Mouse (Mus musculus) c-Kit-positive CD71-positive TER-119-positive erythroid progenitor cells, embryonic 14.5 days (primary cell): Measurements from ENCODE around the gene Lgr4.
"Not testable (repeated sequence)": the region's sequence is repeated elsewhere in the genome, so short reads cannot be mapped to it uniquely, and the experiment has no call there.

ENCODE experiments used
- DNase-seq: peaks from one replicate; pipeline ENCODE4 v3.0.0-alpha.2; 2013; ENCODE audit warnings: low spot score

Gene Lgr4

DNA sequence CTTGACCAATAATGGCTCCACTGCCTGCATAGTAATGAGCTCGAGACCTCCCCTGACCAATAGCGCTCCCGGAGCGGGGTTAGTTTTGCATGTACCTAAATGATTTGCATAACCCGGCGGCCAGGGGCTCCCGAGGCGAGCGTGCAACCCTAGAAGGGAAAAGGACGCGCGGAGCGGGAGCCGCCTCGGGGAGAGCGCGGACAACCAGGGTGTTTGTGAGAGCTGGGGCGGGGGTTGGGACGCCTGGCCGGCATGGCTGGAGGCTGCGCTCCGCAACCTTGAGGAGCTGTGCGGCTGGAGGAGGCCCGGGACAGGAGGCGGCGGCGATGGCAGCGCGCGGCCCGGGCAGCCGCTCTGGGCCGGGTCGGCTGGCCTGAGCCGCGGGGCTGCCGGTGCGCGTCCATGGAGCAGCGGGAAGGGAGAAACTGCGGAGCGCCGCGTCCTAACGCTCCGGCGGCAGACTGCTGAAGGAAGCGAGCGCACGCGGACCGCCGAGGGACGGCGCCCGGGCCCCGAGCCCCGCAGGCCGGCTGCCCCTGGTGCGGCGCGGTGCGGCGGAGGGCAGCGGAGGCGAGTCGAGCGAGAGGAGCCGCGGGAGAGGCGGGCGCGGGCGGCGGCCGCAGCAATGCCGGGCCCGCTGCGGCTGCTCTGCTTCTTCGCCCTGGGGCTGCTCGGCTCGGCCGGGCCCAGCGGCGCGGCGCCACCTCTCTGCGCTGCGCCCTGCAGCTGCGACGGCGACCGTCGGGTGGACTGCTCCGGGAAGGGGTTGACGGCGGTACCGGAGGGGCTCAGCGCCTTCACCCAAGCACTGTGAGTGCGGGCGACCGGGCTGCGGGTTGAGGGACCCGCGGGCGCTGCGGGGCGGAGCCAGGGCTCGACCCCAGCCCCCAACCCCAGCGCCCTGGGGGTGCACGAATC is at the start of gene Lgr4:
Gene Lgr4 (plus strand): TSS at position 152 of the 918 bp plus-strand sequence.
- DNase-seq, result peak; percentile 94

- not testable (repeated sequence) for DNase-seq
These were observed 38.0 kb upstream of the Lgr4 start for GRCm38 (mm10) chr2:109879429-109879828.

DNA sequence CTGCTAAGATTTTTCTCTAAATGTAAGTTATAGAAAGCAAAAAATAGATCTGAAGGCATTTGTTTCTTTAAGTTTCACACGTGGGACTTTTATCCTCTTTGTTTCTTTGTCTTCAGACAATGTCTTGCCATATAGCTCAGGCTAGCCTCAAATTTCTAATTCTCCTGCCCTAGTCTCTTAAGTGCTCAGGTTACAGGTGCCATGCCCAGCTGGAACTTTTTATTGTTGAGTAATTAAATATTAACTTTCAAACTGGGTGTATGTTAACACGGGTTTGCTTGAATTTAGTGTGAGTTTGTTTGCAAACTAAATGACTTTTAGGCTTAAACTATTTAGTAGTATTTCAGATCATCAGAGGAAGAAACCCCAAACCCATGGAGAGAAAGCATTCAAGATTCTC is 36.3 kb upstream of the Lgr4 start:
- no peak for DNase-seq

- no peak for DNase-seq
These were observed 35.8 kb upstream of the Lgr4 start for GRCm38 (mm10) chr2:109881625-109882024.

DNA sequence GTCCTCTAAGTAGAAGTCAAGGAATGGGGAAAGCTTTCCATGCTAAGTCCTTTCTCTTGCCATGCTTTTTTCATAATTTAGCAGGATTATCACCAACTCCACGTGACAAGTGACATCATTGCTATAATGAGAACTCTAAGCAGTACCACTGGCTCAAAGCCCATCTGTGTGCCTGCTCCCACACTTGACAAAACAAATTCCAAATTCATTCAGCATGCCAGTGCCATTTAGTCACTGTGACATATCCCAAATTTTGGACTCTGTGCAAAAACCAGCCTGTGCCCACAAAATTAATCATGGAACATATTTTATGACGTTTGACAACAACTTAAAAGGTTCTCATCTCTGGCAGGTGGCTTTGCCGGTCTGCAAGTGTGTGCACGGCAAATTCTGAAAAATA is 33.3 kb upstream of the Lgr4 start:
- no peak for DNase-seq

DNA sequence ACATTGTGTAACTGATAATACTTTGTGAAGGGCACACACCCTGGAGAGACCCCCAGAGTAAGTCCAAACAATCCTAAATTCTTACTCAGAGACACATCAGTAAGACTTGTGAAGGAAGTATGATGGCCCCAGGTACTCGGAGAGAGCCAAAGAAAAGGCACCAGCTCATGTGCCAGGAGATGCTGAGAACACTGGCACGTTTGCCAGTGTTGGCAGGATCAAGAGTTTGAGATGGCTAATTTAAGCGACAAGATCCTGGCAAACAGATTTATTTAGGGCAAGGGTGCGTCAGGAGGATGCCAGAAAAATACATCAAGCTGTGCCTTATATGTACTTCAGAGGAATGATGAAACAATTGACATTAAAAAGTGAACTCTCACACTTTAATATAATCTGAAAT is 32.9 kb upstream of the Lgr4 start:
- no peak for DNase-seq

GRCm38 (mm10) chr2:109890068-109890467 is 27.4 kb upstream of the Lgr4 start:
- DNase-seq, result no peak

- peak; percentile 87 for DNase-seq
These were observed 26.9 kb upstream of the Lgr4 start, which contains the start of gene Lin7c for GRCm38 (mm10) chr2:109890597-109890996. TSS of gene Lin7c (plus strand) at chr2:109890853.

DNA sequence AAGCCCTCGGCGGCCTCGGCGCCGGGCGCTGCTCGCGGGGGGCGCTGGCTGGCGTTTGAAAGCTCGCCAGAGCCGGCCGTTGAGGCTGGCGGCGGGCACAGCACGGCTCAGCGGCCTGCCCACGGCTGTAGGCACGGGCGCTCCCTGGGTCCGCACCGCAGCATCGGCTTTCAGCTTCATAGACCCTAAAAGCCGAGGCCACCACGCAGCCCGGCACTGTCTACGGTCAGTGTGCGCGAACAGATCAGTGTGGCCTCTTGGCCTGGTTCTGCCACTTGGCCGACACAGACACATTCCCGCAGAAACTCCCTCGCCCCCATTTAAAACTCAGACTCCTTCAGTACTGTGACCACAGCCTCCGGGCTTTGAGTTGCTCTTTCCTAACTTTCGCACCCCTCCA is 26.4 kb upstream of the Lgr4 start:
- DNase-seq, result no peak

DNA sequence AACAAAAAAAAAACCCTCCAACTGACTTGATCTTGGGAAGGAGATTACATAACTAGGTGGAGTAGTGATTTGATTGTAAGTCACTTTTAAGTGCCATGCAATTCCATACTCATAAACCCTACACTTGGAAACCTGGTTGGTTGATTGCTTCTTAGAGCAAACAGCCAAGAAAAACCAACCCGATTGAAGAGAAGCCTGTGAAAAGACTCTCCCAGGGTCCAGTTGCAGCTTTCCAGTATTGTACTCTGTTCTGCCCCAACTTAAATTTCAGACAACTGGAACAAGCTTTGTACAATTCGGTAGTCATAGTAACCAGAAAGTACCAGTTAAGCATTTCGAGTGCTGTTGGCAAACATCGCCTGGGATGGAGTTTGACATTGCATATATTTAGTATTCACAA is 26.0 kb upstream of the Lgr4 start:
- no peak for DNase-seq

DNA sequence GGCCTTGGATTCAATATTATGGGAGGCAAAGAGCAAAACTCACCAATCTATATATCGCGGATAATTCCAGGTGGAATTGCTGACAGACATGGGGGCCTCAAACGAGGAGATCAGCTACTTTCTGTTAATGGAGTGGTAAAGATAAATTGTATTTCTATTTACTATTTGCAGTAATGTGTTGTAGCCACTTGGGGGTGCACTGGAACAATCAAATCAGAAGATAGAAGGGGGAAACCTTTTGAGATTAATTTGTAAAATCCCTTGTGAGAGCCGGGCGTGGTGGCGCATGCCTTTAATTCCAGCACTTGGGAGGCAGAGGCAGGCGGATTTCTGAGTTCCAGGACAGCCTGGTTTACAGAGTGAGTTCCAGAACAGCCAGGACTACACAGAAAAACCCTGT is 21.1 kb upstream of the Lgr4 start:
- no peak for DNase-seq

DNA sequence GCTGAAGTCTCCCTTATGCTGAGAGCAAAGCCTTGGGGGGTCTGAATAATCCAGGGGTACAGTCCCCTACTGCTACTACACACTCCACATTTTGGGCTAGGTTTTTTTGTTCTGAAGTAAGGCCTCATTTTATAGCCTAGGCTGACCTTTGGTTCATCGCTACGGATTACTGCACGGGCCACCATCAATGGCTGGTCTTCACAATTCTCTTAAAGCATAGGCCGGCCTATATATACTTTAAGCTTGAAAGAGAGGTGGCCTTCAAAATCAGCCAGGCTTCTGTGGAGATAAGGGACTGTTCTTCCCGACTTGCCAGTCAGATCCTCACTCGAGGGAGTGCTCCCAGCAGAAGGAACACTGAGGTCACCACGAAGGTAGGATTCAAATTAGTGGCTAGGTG is 14.6 kb upstream of the Lgr4 start:
- DNase-seq, result no peak

- peak; percentile 94 for DNase-seq
These were observed 13.2 kb upstream of the Lgr4 start for GRCm38 (mm10) chr2:109904171-109904821.

DNA sequence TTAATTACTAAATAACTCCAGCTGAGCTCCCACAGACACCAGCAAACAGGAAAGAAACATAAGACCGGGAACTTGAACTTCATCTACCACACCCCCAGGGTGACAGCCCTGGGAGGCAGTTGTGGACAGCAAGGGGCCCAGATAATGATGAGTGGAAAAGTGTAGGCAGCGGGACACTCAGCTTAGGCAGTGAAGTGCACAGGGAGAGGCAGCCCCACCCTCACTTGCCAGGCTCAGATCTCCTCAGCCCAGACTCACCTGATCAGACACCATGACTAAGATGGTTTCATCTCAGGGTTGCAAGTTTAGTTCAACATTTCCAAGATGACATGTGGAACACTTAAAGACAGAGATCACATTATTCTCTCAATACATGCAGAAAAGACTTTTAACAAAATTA is 8.3 kb upstream of the Lgr4 start:
- peak; percentile 55 for DNase-seq

GRCm38 (mm10) chr2:109912216-109912615 is 5.2 kb upstream of the Lgr4 start:
- no peak for DNase-seq

GRCm38 (mm10) chr2:109912766-109913165 is 4.7 kb upstream of the Lgr4 start:
- DNase-seq, result no peak

- DNase-seq, result no peak
These were observed 4.2 kb upstream of the Lgr4 start for GRCm38 (mm10) chr2:109913241-109913640.

DNA sequence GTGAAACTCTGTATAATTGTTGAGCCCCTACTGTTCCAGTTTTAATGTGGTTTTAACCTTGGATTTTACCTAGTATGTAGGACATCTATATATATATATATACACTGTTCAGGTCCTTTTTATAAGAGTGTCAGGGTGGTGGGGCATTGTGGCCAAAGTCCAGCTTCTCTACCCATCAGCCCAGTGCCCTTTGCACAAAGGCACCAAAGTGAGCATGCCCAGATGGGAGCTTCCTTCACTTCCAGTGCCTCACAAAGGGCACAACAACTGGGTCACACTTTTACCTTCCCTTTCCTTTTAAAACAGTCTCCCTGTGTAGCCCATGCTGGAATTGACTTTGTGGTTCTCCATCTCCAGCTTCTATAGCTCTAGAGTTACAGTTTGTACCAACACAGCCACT is 2.8 kb upstream of the Lgr4 start:
- no peak for DNase-seq

- DNase-seq, result no peak
These were observed 508 bp upstream of the Lgr4 start for GRCm38 (mm10) chr2:109916782-109917495.

GRCm38 (mm10) chr2:109918592-109919262 is 1.3 kb downstream of the Lgr4 start:
- DNase-seq, result no peak

GRCm38 (mm10) chr2:109920471-109920870 is 3.0 kb downstream of the Lgr4 start:
- DNase-seq, result no peak
